Mouse (Mus musculus): ENCODE results near the gene Opa3. TPM values are rescaled to one million over a fixed set of nuclear protein-coding genes. Genes with fewer than 3 reads are reported as not detected.

Opa3 gene
- total and polyA plus RNA-seq, 3 experiments = 9.4 to 21.2 (median 11.9) TPM

GRCm38 (mm10) chr7:19304501-19305412 is 76.6 kb downstream of the Opa3 start:
- H3K4me3 ChIP-seq (replicated peaks in 1 of 3; ENCODE audit: low read depth in 2 of 3, low read length in 2 of 3, poor library complexity in 1 of 3) = no peak overlapping the region

DNA sequence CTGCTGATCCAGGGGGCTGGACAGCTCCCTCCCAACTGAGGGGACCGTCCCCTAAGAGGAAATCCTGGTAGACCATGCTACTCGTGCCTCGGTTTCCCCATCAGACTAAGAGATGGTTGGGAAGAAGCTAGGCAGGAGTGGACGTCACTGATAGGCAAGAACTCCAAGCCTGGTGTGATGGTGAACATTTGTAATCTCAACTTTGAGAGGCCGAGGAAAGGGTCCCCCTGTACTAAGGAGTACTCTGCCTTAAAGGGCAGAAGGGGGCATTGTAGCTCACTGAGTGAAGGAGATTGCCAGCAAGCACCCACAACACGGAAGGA is 77.2 kb downstream of the Opa3 start:
- dilution Hi-C loops (cut with MboI; ENCODE audit: extremely low pct_ligation_motif_present, extremely low pct_unique_long_range_greater_than_20kb, low sequenced_read_pairs) (no loop called here), in situ Hi-C loops (cut with MboI; ENCODE audit: low pct_ligation_motif_present, low pct_unique_long_range_greater_than_20kb, low sequenced_read_pairs) (loop anchor here (5.0 kb wide), 1 partner anchor 37 kb away; the partner anchor contains the start of gene Ercc1)
- peaks cover 68% of the 10 kb centered on the region for H3K27me3 ChIP-seq (replicated peaks)
- no peaks in the 10 kb centered on the region for H3K79me2 ChIP-seq (replicated peaks; ENCODE audit: control insufficient read depth, extremely low read depth, insufficient read depth, poor library complexity, severe bottlenecking)
- no peaks in the 10 kb centered on the region for H3K9me3 ChIP-seq (replicated peaks; ENCODE audit: low read length)
- no peak overlapping the region for H3K4me3 ChIP-seq (replicated peaks in 1 of 3; ENCODE audit: low read depth in 2 of 3, low read length in 2 of 3, poor library complexity in 1 of 3)
- no peak overlapping the region for H3K27ac ChIP-seq (ENCODE audit: insufficient read depth, low read depth)
- H3K4me1 ChIP-seq (ENCODE audit: control insufficient read depth in 1 of 2, insufficient read depth in 2 of 2) = peaks cover under 1 to 34% of the 10 kb centered on the region in 2 experiments; a peak in 3 of 4 replicates
- no peaks in the 10 kb centered on the region for H3K36me3 ChIP-seq (replicated peaks in 1 of 2; ENCODE audit: control insufficient read depth in 1 of 2, insufficient read depth in 1 of 2, low read length in 1 of 2)
- no peak overlapping the region for H3K4me2 ChIP-seq (ENCODE audit: insufficient read depth, low read depth, poor library complexity, severe bottlenecking)
- no peak for DNase-seq (ENCODE audit: extremely low read depth)
- H3K9ac ChIP-seq (ENCODE audit: insufficient read depth, low read depth) = no peak overlapping the region
- TF ChIP-seq IRF4 (IDR thresholded peaks at IDR 0.05; ENCODE audit: low read depth, low read length) (no peak), ZNF384 (IDR thresholded peaks at IDR 0.05; ENCODE audit: low read depth, low read length) (no peak), TCF12 (IDR thresholded peaks at IDR 0.05; ENCODE audit: low read depth, low read length) (no peak), E2F4 (IDR thresholded peaks at IDR 0.05; ENCODE audit: insufficient replicate concordance, low read depth, low read length) (no peak), CTCF (conservative IDR thresholded peaks at IDR 0.05 in 1 of 2, IDR thresholded peaks at IDR 0.05 in 1 of 2; ENCODE audit: low read depth in 2 of 2, low read length in 2 of 2) (peak in 1 of 2 experiments; percentile 31; a peak in 2 of 4 replicates), GABPA (IDR thresholded peaks at IDR 0.05; ENCODE audit: insufficient replicate concordance, low read depth, low read length) (no peak), ELF1 (IDR thresholded peaks at IDR 0.05; ENCODE audit: low read depth, low read length) (0 out of 2 replicates have a peak, but pooled peaks have one; percentile 17), EP300 (IDR thresholded peaks at IDR 0.05; ENCODE audit: low read length) (no peak), RAD21 (IDR thresholded peaks at IDR 0.05; ENCODE audit: low read depth, low read length) (peak; percentile 7), SMC3 (IDR thresholded peaks at IDR 0.05; ENCODE audit: low read depth, low read length) (peak; percentile 31), HCFC1 (IDR thresholded peaks at IDR 0.05; ENCODE audit: low read depth, low read length) (no peak), KAT2A (IDR thresholded peaks at IDR 0.05; ENCODE audit: insufficient replicate concordance, low read length) (no peak)

More at GRCm38 (mm10) chr7:19304501-19305412, 76.6 kb downstream of the Opa3 start:
- no peak overlapping the region for H3K27ac ChIP-seq (ENCODE audit: insufficient read depth, low read depth)
- H3K4me2 ChIP-seq (ENCODE audit: insufficient read depth, low read depth, poor library complexity, severe bottlenecking) = no peak overlapping the region
- H3K9ac ChIP-seq (ENCODE audit: insufficient read depth, low read depth) = no peak overlapping the region
- dilution Hi-C loops (cut with MboI; ENCODE audit: extremely low pct_ligation_motif_present, extremely low pct_unique_long_range_greater_than_20kb, low sequenced_read_pairs) (no loop called here), in situ Hi-C loops (cut with MboI; ENCODE audit: low pct_ligation_motif_present, low pct_unique_long_range_greater_than_20kb, low sequenced_read_pairs) (loop anchor here (5.0 kb wide), 1 partner anchor 38 kb away; the partner anchor contains the start of gene Ercc1)
- H3K27me3 ChIP-seq (replicated peaks) = peaks cover 68% of the 10 kb centered on the region
- DNase-seq (ENCODE audit: extremely low read depth) = no peak
- no peaks in the 10 kb centered on the region for H3K9me3 ChIP-seq (replicated peaks; ENCODE audit: low read length)
- no peaks in the 10 kb centered on the region for H3K79me2 ChIP-seq (replicated peaks; ENCODE audit: control insufficient read depth, extremely low read depth, insufficient read depth, poor library complexity, severe bottlenecking)
- H3K4me1 ChIP-seq (ENCODE audit: control insufficient read depth in 1 of 2, insufficient read depth in 2 of 2) = peaks cover 2 to 39% of the 10 kb centered on the region in 2 experiments; a peak in 3 of 4 replicates
- no peaks in the 10 kb centered on the region for H3K36me3 ChIP-seq (replicated peaks in 1 of 2; ENCODE audit: control insufficient read depth in 1 of 2, insufficient read depth in 1 of 2, low read length in 1 of 2)
- no peak for TF ChIP-seq TBP (conservative IDR thresholded peaks at IDR 0.05; ENCODE audit: low read depth, low read length)
- TF ChIP-seq USF2 (conservative IDR thresholded peaks at IDR 0.05; ENCODE audit: low read depth, low read length) = no peak
- TF ChIP-seq RAD21 (IDR thresholded peaks at IDR 0.05; ENCODE audit: low read depth, low read length) = no peak
- TF ChIP-seq IRF4 (IDR thresholded peaks at IDR 0.05; ENCODE audit: low read depth, low read length) = no peak
- no peak for TF ChIP-seq MAFK (IDR thresholded peaks at IDR 0.05; ENCODE audit: insufficient replicate concordance, low read length)
- TF ChIP-seq E2F4 (IDR thresholded peaks at IDR 0.05; ENCODE audit: insufficient replicate concordance, low read depth, low read length) = no peak
- no peak for TF ChIP-seq SMC3 (IDR thresholded peaks at IDR 0.05; ENCODE audit: low read depth, low read length)
- no peak for TF ChIP-seq SIN3A (IDR thresholded peaks at IDR 0.05; ENCODE audit: low read length)
- no peak for TF ChIP-seq ETS1 (conservative IDR thresholded peaks at IDR 0.05; ENCODE audit: low read depth, low read length)
- no peak for TF ChIP-seq USF1 (IDR thresholded peaks at IDR 0.05; ENCODE audit: low read depth, low read length)
- no peak for TF ChIP-seq PAX5 (IDR thresholded peaks at IDR 0.05; ENCODE audit: low read length)
- no peak for TF ChIP-seq KAT2A (IDR thresholded peaks at IDR 0.05; ENCODE audit: insufficient replicate concordance, low read length)
- no peak for TF ChIP-seq POLR2AphosphoS2 (IDR thresholded peaks at IDR 0.05; ENCODE audit: low read depth, low read length)
- no peak for TF ChIP-seq EP300 (IDR thresholded peaks at IDR 0.05; ENCODE audit: low read length)
- TF ChIP-seq RCOR1 (conservative IDR thresholded peaks at IDR 0.05; ENCODE audit: low read depth, low read length) = no peak
- TF ChIP-seq JUN (IDR thresholded peaks at IDR 0.05; ENCODE audit: insufficient read depth, low read depth, low read length) = no peak
- no peak for TF ChIP-seq TCF12 (IDR thresholded peaks at IDR 0.05; ENCODE audit: low read depth, low read length)
- no peak for TF ChIP-seq HCFC1 (IDR thresholded peaks at IDR 0.05; ENCODE audit: low read depth, low read length)
- TF ChIP-seq POLR2A (IDR thresholded peaks at IDR 0.05; ENCODE audit: low read depth, low read length) = no peak
- TF ChIP-seq ZNF384 (IDR thresholded peaks at IDR 0.05; ENCODE audit: low read depth, low read length) = no peak
